Mouse (Mus musculus): ENCODE data around the gene Npnt. TPM values are rescaled to one million over a fixed set of nuclear protein-coding genes. Genes with fewer than 3 reads are reported as not detected.

Gene Npnt
- polyA plus RNA-seq, 1 experiment = 0.87 TPM

GRCm38 (mm10) chr3:132866984-132867383 lies 83.1 kb downstream of the Npnt start:
- H3K4me1 ChIP-seq (ENCODE audit: control insufficient read depth, insufficient read depth, low read length) = no peaks in the 10 kb centered on the region; the same call in 1 of the 2 replicates
- TF ChIP-seq POLR2A (IDR thresholded peaks at IDR 0.05; ENCODE audit: borderline replicate concordance, control insufficient read depth, low read depth, low read length) (no peak), CTCF (IDR thresholded peaks at IDR 0.05; ENCODE audit: control insufficient read depth, insufficient read depth, low read length) (no peak)
- no peak overlapping the region for H3K4me3 ChIP-seq (replicated peaks; ENCODE audit: control insufficient read depth, low read depth, low read length)
- no peak overlapping the region for H3K27ac ChIP-seq (ENCODE audit: control insufficient read depth, insufficient read depth, low read depth, low read length, poor library complexity)
- 76% methylated on average over 3 of the region's 3 CpGs for WGBS

GRCm38 (mm10) chr3:132865596-132865995 lies 84.5 kb downstream of the Npnt start:
- H3K4me3 ChIP-seq (replicated peaks; ENCODE audit: control insufficient read depth, low read depth, low read length) = no peak overlapping the region
- no peak overlapping the region for H3K27ac ChIP-seq (ENCODE audit: control insufficient read depth, insufficient read depth, low read depth, low read length, poor library complexity)
- no peak for TF ChIP-seq CTCF (IDR thresholded peaks at IDR 0.05; ENCODE audit: control insufficient read depth, insufficient read depth, low read length)
- no peak for TF ChIP-seq POLR2A (IDR thresholded peaks at IDR 0.05; ENCODE audit: borderline replicate concordance, control insufficient read depth, low read depth, low read length)
- H3K4me1 ChIP-seq (ENCODE audit: control insufficient read depth, insufficient read depth, low read length) = no peaks in the 10 kb centered on the region; the same call in 1 of the 2 replicates
- WGBS = 83% methylated on average over 4 of the region's 4 CpGs

DNA sequence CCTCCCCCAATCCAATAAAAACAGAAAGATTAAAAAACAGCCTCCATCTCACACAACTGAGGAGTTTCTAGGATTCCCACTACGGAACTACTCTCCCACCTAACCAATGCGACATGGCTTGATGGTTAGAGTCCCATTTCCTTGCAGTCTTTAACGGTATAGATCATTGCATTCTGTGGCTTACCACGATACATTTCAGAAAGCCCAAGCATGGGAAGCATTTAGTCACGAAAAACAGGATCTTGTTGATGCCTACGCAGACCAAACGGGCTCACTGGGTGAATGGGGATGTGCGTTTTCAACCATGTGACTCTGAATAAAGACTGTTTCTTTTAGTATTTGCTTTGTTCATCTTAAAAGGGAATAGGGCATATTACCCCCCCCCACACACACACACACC lies 85.1 kb downstream of the Npnt start:
- Histone ChIP-seq H3K4me3 (replicated peaks; ENCODE audit: control insufficient read depth, low read depth, low read length) (no peak overlapping the region), H3K27ac (ENCODE audit: control insufficient read depth, insufficient read depth, low read depth, low read length, poor library complexity) (no peak overlapping the region), H3K4me1 (ENCODE audit: control insufficient read depth, insufficient read depth, low read length) (no peaks in the 10 kb centered on the region)
- TF ChIP-seq POLR2A (IDR thresholded peaks at IDR 0.05; ENCODE audit: borderline replicate concordance, control insufficient read depth, low read depth, low read length) (no peak), CTCF (IDR thresholded peaks at IDR 0.05; ENCODE audit: control insufficient read depth, insufficient read depth, low read length) (no peak)
- WGBS = 29% methylated on average over 8 of the region's 8 CpGs

- 52% methylated on average over 14 of the region's 14 CpGs for WGBS
- H3K4me3 ChIP-seq (replicated peaks; ENCODE audit: control insufficient read depth, low read depth, low read length) = no peak overlapping the region
- no peak overlapping the region for H3K27ac ChIP-seq (ENCODE audit: control insufficient read depth, insufficient read depth, low read depth, low read length, poor library complexity)
- H3K4me1 ChIP-seq (ENCODE audit: control insufficient read depth, insufficient read depth, low read length) = no peaks in the 10 kb centered on the region
- TF ChIP-seq POLR2A (IDR thresholded peaks at IDR 0.05; ENCODE audit: borderline replicate concordance, control insufficient read depth, low read depth, low read length) (no peak), CTCF (IDR thresholded peaks at IDR 0.05; ENCODE audit: control insufficient read depth, insufficient read depth, low read length) (no peak)
These were observed 85.7 kb downstream of the Npnt start for GRCm38 (mm10) chr3:132864329-132864919.

- TF ChIP-seq CTCF (IDR thresholded peaks at IDR 0.05; ENCODE audit: control insufficient read depth, insufficient read depth, low read length) = no peak
- no peak for TF ChIP-seq POLR2A (IDR thresholded peaks at IDR 0.05; ENCODE audit: borderline replicate concordance, control insufficient read depth, low read depth, low read length)
- Histone ChIP-seq H3K27ac (ENCODE audit: control insufficient read depth, insufficient read depth, low read depth, low read length, poor library complexity) (no peak overlapping the region), H3K4me3 (replicated peaks; ENCODE audit: control insufficient read depth, low read depth, low read length) (no peak overlapping the region), H3K4me1 (ENCODE audit: control insufficient read depth, insufficient read depth, low read length) (no peaks in the 10 kb centered on the region)
- 71% methylated on average over 13 of the region's 13 CpGs for WGBS
These were observed 86.2 kb downstream of the Npnt start for GRCm38 (mm10) chr3:132863843-132864242.

GRCm38 (mm10) chr3:132860796-132861195 lies 89.3 kb downstream of the Npnt start:
- H3K27ac ChIP-seq (ENCODE audit: control insufficient read depth, insufficient read depth, low read depth, low read length, poor library complexity) = no peak overlapping the region
- TF ChIP-seq CTCF (IDR thresholded peaks at IDR 0.05; ENCODE audit: control insufficient read depth, insufficient read depth, low read length) (no peak), POLR2A (IDR thresholded peaks at IDR 0.05; ENCODE audit: borderline replicate concordance, control insufficient read depth, low read depth, low read length) (no peak)
- no peaks in the 10 kb centered on the region; the same call in 1 of the 2 replicates for H3K4me1 ChIP-seq (ENCODE audit: control insufficient read depth, insufficient read depth, low read length)
- H3K4me3 ChIP-seq (replicated peaks; ENCODE audit: control insufficient read depth, low read depth, low read length) = no peak overlapping the region
- 87% methylated on average over 8 of the region's 8 CpGs for WGBS

GRCm38 (mm10) chr3:132859573-132859972 lies 90.5 kb downstream of the Npnt start:
- TF ChIP-seq POLR2A (IDR thresholded peaks at IDR 0.05; ENCODE audit: borderline replicate concordance, control insufficient read depth, low read depth, low read length) (no peak), CTCF (IDR thresholded peaks at IDR 0.05; ENCODE audit: control insufficient read depth, insufficient read depth, low read length) (no peak)
- no peaks in the 10 kb centered on the region; the same call in 1 of the 2 replicates for H3K4me1 ChIP-seq (ENCODE audit: control insufficient read depth, insufficient read depth, low read length)
- H3K27ac ChIP-seq (ENCODE audit: control insufficient read depth, insufficient read depth, low read depth, low read length, poor library complexity) = no peak overlapping the region
- WGBS = 74% methylated on average over 7 of the region's 7 CpGs
- H3K4me3 ChIP-seq (replicated peaks; ENCODE audit: control insufficient read depth, low read depth, low read length) = no peak overlapping the region

DNA sequence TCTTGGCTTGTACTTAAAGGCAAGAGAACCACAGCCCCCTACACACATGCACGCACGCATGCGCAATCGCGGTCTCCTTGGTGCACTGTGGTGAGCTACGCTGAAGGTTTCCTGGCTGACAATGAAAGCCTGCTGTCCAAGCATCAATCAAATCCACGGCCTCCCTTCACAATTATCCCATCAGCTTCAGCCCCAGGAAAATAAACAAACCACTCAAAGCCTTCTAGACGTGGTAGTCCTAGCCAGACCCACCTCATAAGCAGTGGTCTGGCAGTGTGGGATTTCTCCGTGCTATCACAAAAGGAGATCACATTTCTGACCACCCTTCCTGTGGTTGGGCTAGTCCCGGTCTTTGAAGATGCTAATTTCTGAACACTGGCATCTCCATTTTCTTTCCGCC lies 91.2 kb downstream of the Npnt start:
- no peak overlapping the region for H3K4me3 ChIP-seq (replicated peaks; ENCODE audit: control insufficient read depth, low read depth, low read length)
- TF ChIP-seq POLR2A (IDR thresholded peaks at IDR 0.05; ENCODE audit: borderline replicate concordance, control insufficient read depth, low read depth, low read length) (no peak), CTCF (IDR thresholded peaks at IDR 0.05; ENCODE audit: control insufficient read depth, insufficient read depth, low read length) (no peak)
- WGBS = 61% methylated on average over 11 of the region's 11 CpGs
- no peaks in the 10 kb centered on the region; the same call in 1 of the 2 replicates for H3K4me1 ChIP-seq (ENCODE audit: control insufficient read depth, insufficient read depth, low read length)
- no peak overlapping the region for H3K27ac ChIP-seq (ENCODE audit: control insufficient read depth, insufficient read depth, low read depth, low read length, poor library complexity)

GRCm38 (mm10) chr3:132856651-132857050 lies 93.4 kb downstream of the Npnt start:
- TF ChIP-seq POLR2A (IDR thresholded peaks at IDR 0.05; ENCODE audit: borderline replicate concordance, control insufficient read depth, low read depth, low read length) = no peak
- TF ChIP-seq CTCF (IDR thresholded peaks at IDR 0.05; ENCODE audit: control insufficient read depth, insufficient read depth, low read length) = no peak
- no peak overlapping the region for H3K4me3 ChIP-seq (replicated peaks; ENCODE audit: control insufficient read depth, low read depth, low read length)
- H3K4me1 ChIP-seq (ENCODE audit: control insufficient read depth, insufficient read depth, low read length) = no peaks in the 10 kb centered on the region; the same call in 1 of the 2 replicates
- WGBS = 37% methylated on average over 6 of the region's 6 CpGs
- no peak overlapping the region for H3K27ac ChIP-seq (ENCODE audit: control insufficient read depth, insufficient read depth, low read depth, low read length, poor library complexity)

Measured in bone marrow, adult 2 months (tissue).